Mouse (Mus musculus) spleen, adult 2 months (tissue): ENCODE results near the gene Tkt.

Source experiments
- CTCF ChIP-seq: fragments of 200-500 bp; IDR thresholded peaks from 2 replicates; pipeline ENCODE4 v1.5.1; 2011; ENCODE audit warnings: mild to moderate bottlenecking, inconsistent platforms; ENCODE audit not compliant: insufficient read depth, insufficient read length, insufficient replicate concordance; ENCODE audit errors: extremely low read depth
- POLR2A ChIP-seq: fragments of 200-500 bp; IDR thresholded peaks from 2 replicates; pipeline ENCODE4 v1.6.1; 2011; ENCODE audit warnings: low read depth, low read length, inconsistent platforms

DNA sequence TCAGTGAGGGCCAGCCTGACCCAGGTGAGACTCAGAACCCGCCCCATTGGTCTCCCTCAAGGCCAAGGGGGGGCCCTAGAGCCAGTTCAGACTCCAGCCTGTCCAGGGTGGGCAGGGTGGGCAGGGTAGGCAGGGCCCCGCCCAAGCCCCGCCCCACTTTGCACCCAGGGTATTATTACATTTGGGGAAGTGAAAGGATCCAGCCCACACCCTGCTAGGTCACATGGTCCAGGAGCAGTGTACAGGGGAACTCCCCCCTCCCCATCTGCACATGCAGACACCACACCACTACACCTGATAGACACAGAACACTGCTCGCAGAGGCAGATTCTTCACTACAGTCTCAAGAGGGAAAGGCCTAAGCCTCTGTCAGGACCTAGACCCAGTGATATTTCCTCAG, 59.5 kb downstream of the Tkt start:
- TF ChIP-seq POLR2A = no peak
- no peak for TF ChIP-seq CTCF
